In the genomic region with DNA sequence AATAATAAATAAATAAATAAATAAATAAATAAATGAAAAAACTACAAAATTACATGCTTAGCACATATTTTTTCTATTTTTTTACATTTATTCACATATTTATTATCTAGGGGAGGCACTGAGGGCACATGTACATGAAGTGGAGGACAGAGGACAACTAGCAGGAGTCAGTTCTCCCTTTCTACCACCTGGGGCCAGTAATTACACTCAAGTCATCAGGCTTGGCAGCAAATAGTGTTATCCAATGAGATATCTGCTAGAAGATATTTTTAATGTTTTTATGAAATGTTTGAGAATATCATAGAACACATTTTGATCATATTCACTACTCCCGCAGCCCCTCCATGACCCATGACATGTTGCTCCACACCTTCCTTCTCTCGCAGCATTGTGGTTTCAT, we compare ENCODE assay signal across 23 mouse cellular contexts. TPM values are rescaled to one million over a fixed set of nuclear protein-coding genes. Genes with fewer than 3 reads are reported as not detected.
DNase-seq lines count a peak whose midpoint lies in the region; ATAC-seq and TF ChIP-seq lines count a peak whose summit lies in the region.
"Had no signal": no experiment of that assay in that cellular context is flagged by ENCODE, and none has a peak within 500 bp of the region (broad histone marks: within the 10 kb centered on the region; RNA-seq: fewer than 3 reads in every experiment).

No protein-coding gene starts in this region.

- H3K4me3 ChIP-seq in heart, adult 2 months, result no peak overlapping the region
- H3K4me3 ChIP-seq in CH12.LX (replicated peaks in 1 of 3; ENCODE audit: low read depth in 2 of 3, low read length in 2 of 3, poor library complexity in 1 of 3), result no peak overlapping the region
- H3K4me3 ChIP-seq in stomach, postnatal 0 days (ENCODE audit: low read depth, low read length), result no peak overlapping the region
- H3K4me3 ChIP-seq: embryonic facial prominence, embryonic 12.5 days; embryonic facial prominence, embryonic 15.5 days; forebrain, embryonic 15.5 days; hindbrain, embryonic 12.5 days; hindbrain, embryonic 15.5 days had no signal

- dilution Hi-C loops in CH12.LX (cut with MboI; ENCODE audit: extremely low pct_ligation_motif_present, extremely low pct_unique_long_range_greater_than_20kb, low sequenced_read_pairs), result no loop called here

- no peaks in the 10 kb centered on the region for H3K79me2 ChIP-seq in heart, adult 2 months (replicated peaks; ENCODE audit: control insufficient read depth, insufficient read depth, low read length)
- no peaks in the 10 kb centered on the region for H3K79me2 ChIP-seq in CH12.LX (replicated peaks; ENCODE audit: control insufficient read depth, extremely low read depth, insufficient read depth, poor library complexity, severe bottlenecking)

- H3K9me3 ChIP-seq in CH12.LX (replicated peaks; ENCODE audit: low read length), result no peaks in the 10 kb centered on the region
- H3K9me3 ChIP-seq in stomach, postnatal 0 days (ENCODE audit: control insufficient read depth, low read length), result no peaks in the 10 kb centered on the region
- H3K9me3 ChIP-seq: embryonic facial prominence, embryonic 12.5 days; embryonic facial prominence, embryonic 15.5 days; forebrain, embryonic 15.5 days; G1E; hindbrain, embryonic 12.5 days; hindbrain, embryonic 15.5 days had no signal

- H3K27ac ChIP-seq in heart, adult 2 months, result no peak overlapping the region
- H3K27ac ChIP-seq in CH12.LX (ENCODE audit: insufficient read depth, low read depth), result no peak overlapping the region
- H3K27ac ChIP-seq in stomach, postnatal 0 days (replicated peaks), result no peak overlapping the region
- H3K27ac ChIP-seq: embryonic facial prominence, embryonic 12.5 days; embryonic facial prominence, embryonic 15.5 days; forebrain, embryonic 15.5 days; hindbrain, embryonic 12.5 days; hindbrain, embryonic 15.5 days had no signal

- 0 out of 2 replicates have a peak, but pooled peaks have one; percentile 2 for TF ChIP-seq CTCF in heart, adult 2 months (IDR thresholded peaks at IDR 0.05)
- TF ChIP-seq CTCF in CH12.LX (conservative IDR thresholded peaks at IDR 0.05 in 1 of 2, IDR thresholded peaks at IDR 0.05 in 1 of 2; ENCODE audit: low read depth in 2 of 2, low read length in 2 of 2), result peak in 1 of 2 experiments; percentile 60; a peak in 2 of 4 replicates
- TF ChIP-seq CTCF in stomach, postnatal 0 days (IDR thresholded peaks at IDR 0.05; ENCODE audit: low read depth), result peak; percentile 15; the same call in 1 of the 2 replicates

- intact Hi-C loops in heart, adult 2 months (cut with DNase I), result no loop called here

- no peaks in the 10 kb centered on the region for H3K36me3 ChIP-seq in heart, adult 2 months (ENCODE audit: control insufficient read depth, insufficient read depth, low read length)
- H3K36me3 ChIP-seq in CH12.LX (replicated peaks in 1 of 2; ENCODE audit: control insufficient read depth in 1 of 2, insufficient read depth in 1 of 2, low read length in 1 of 2), result no peaks in the 10 kb centered on the region
- H3K36me3 ChIP-seq in stomach, postnatal 0 days (ENCODE audit: control insufficient read depth, insufficient read depth, low read length), result no peaks in the 10 kb centered on the region
- H3K36me3 ChIP-seq: embryonic facial prominence, embryonic 12.5 days; embryonic facial prominence, embryonic 15.5 days; forebrain, embryonic 15.5 days; G1E; hindbrain, embryonic 12.5 days; hindbrain, embryonic 15.5 days had no signal

- H3K4me2 ChIP-seq in CH12.LX (ENCODE audit: insufficient read depth, low read depth, poor library complexity, severe bottlenecking), result no peak overlapping the region
- H3K4me2 ChIP-seq in stomach, postnatal 0 days (replicated peaks; ENCODE audit: low read depth), result no peak overlapping the region
- H3K4me2 ChIP-seq: embryonic facial prominence, embryonic 12.5 days; embryonic facial prominence, embryonic 15.5 days; forebrain, embryonic 15.5 days; heart, embryonic 11.5 days; hindbrain, embryonic 12.5 days; hindbrain, embryonic 15.5 days had no signal

- 92% methylated on average over 2 of the region's 2 CpGs for WGBS in heart, adult 2 months
- WGBS in stomach, postnatal 0 days, result 96% methylated on average over 2 of the region's 2 CpGs

- TF ChIP-seq EP300 in heart, adult 2 months (IDR thresholded peaks at IDR 0.05; ENCODE audit: insufficient read depth, low read depth, low read length), result no peak
- no peak for TF ChIP-seq EP300 in CH12.LX (IDR thresholded peaks at IDR 0.05; ENCODE audit: low read length)
- TF ChIP-seq EP300 in stomach, postnatal 0 days (optimal IDR thresholded peaks at IDR 0.05), result no peak

- no peaks in the 10 kb centered on the region for H3K4me1 ChIP-seq in heart, adult 2 months (ENCODE audit: control insufficient read depth, insufficient read depth, low read length)
- H3K4me1 ChIP-seq in CH12.LX (ENCODE audit: control insufficient read depth in 1 of 2, insufficient read depth in 2 of 2), result peaks cover 0 to 23% of the 10 kb centered on the region in 2 experiments; a peak in 2 of 4 replicates
- no peaks in the 10 kb centered on the region for H3K4me1 ChIP-seq in stomach, postnatal 0 days (replicated peaks; ENCODE audit: control insufficient read depth, insufficient read depth)
- H3K4me1 ChIP-seq: embryonic facial prominence, embryonic 12.5 days; forebrain, embryonic 15.5 days; hindbrain, embryonic 12.5 days; hindbrain, embryonic 15.5 days had no signal

- no peak for ATAC-seq in stomach, postnatal 0 days (ENCODE audit: low FRiP score, low TSS enrichment)
- ATAC-seq: forebrain, embryonic 15.5 days; Patski had no signal

- in situ Hi-C loops in CH12.LX (cut with MboI; ENCODE audit: low pct_ligation_motif_present, low pct_unique_long_range_greater_than_20kb, low sequenced_read_pairs), result no loop called here

- no peaks in the 10 kb centered on the region for H3K27me3 ChIP-seq in heart, adult 2 months (ENCODE audit: control insufficient read depth, insufficient read depth, low read length)
- no peaks in the 10 kb centered on the region for H3K27me3 ChIP-seq in CH12.LX (replicated peaks)
- no peaks in the 10 kb centered on the region for H3K27me3 ChIP-seq in stomach, postnatal 0 days (ENCODE audit: control insufficient read depth, insufficient read depth, low read length)
- H3K27me3 ChIP-seq: embryonic facial prominence, embryonic 12.5 days; embryonic facial prominence, embryonic 15.5 days; forebrain, embryonic 15.5 days; hindbrain, embryonic 12.5 days; hindbrain, embryonic 15.5 days had no signal

- H3K9ac ChIP-seq in heart, adult 2 months (ENCODE audit: low read depth, low read length), result no peak overlapping the region
- H3K9ac ChIP-seq in CH12.LX (ENCODE audit: insufficient read depth, low read depth), result no peak overlapping the region
- no peak overlapping the region for H3K9ac ChIP-seq in stomach, postnatal 0 days (ENCODE audit: low read length)
- H3K9ac ChIP-seq: embryonic facial prominence, embryonic 12.5 days; embryonic facial prominence, embryonic 15.5 days; forebrain, embryonic 15.5 days; hindbrain, embryonic 12.5 days; hindbrain, embryonic 15.5 days had no signal

- TF ChIP-seq POLR2A in heart, adult 2 months (IDR thresholded peaks at IDR 0.05; ENCODE audit: insufficient read depth, low read depth, low read length), result no peak
- TF ChIP-seq POLR2A in CH12.LX (IDR thresholded peaks at IDR 0.05; ENCODE audit: low read depth, low read length), result no peak

- DNase-seq in heart, adult 2 months, result no peak
- DNase-seq in heart, adult 11 months, result no peak
- DNase-seq in 3T3-L1 (ENCODE audit: low read depth, low spot score) (peak; percentile 2), CH12.LX (ENCODE audit: extremely low read depth) (no peak)
- DNase-seq in stomach, postnatal 0 days (ENCODE audit: low spot score), result no peak
- no peak for DNase-seq in cerebellum, adult 8-10 months
- DNase-seq in urinary bladder, adult 2 months (ENCODE audit: low spot score), result no peak
- DNase-seq: adrenal gland, adult 2 months; adrenal gland, postnatal 14 days; cerebellum, adult 11 months; cerebellum, adult 2 months; cerebellum, postnatal 10 days; gastrocnemius, postnatal 25 days had no signal

- TF ChIP-seq RAD21 in CH12.LX (IDR thresholded peaks at IDR 0.05; ENCODE audit: low read depth, low read length), result peak; percentile 62

TF ChIP-seq in CH12.LX, 34 proteins besides CTCF, POLR2A, EP300 and RAD21:
- TF ChIP-seq MEF2A (IDR thresholded peaks at IDR 0.05; ENCODE audit: borderline replicate concordance, low read depth, low read length) (no peak), SIN3A (IDR thresholded peaks at IDR 0.05; ENCODE audit: low read length) (no peak), IRF4 (IDR thresholded peaks at IDR 0.05; ENCODE audit: low read depth, low read length) (no peak), GABPA (IDR thresholded peaks at IDR 0.05; ENCODE audit: insufficient replicate concordance, low read depth, low read length) (no peak), KAT2A (IDR thresholded peaks at IDR 0.05; ENCODE audit: insufficient replicate concordance, low read length) (no peak), SMC3 (IDR thresholded peaks at IDR 0.05; ENCODE audit: low read depth, low read length) (peak; percentile 53), ZC3H11A (IDR thresholded peaks at IDR 0.05; ENCODE audit: low read depth, low read length) (no peak)

RNA-seq across cellular contexts. Expression of a gene that starts 39.5 kb away (rescaled TPM):
- under 1 TPM; 0.26 to 0.30 TPM for total RNA-seq in heart, adult 2 months (2021)
- polyA plus RNA-seq in heart, adult 2 months (2012; rRNA removed), result 0.18 and 0.27 TPM in 2 replicates
- 0.30 and 0.42 TPM in 2 replicates for total RNA-seq in CH12.LX (2012; rRNA removed)
- 0.46 and 2.1 TPM in 2 replicates for total RNA-seq in CH12.LX (2014; rRNA removed)
- 1.3 and 2.6 TPM in 2 replicates for polyA plus RNA-seq in CH12.LX (2012; ENCODE audit: insufficient read length, low read depth)
- 0.61 and 0.90 TPM in 2 replicates for polyA plus RNA-seq in stomach, postnatal 0 days (2015; fragmentation: Nextera tagmentation; extraction: Ambion mirVana)
- polyA plus RNA-seq in urinary bladder, adult 2 months (2012; rRNA removed), result 1.1 and 1.2 TPM in 2 replicates
- total RNA-seq: common myeloid progenitor, adult 5-6 weeks; hematopoietic stem cell, adult 5-6 weeks had no signal
- polyA plus RNA-seq: G1E, Patski had no signal
